Mouse (Mus musculus) layer of hippocampus, postnatal 25 days (tissue): Measurements from ENCODE around the gene Gm11011. TPM values are rescaled to one million over a fixed set of nuclear protein-coding genes. Genes with fewer than 3 reads are reported as not detected.
A peak's percentile ranks its signal among the peaks of the same experiment; 100 is the strongest.
"Not testable (repeated sequence)": the region's sequence is repeated elsewhere in the genome, so short reads cannot be mapped to it uniquely, and the experiment has no call there.

Experiments
- DNase-seq, 2 experiments: peaks; one replicate each; pipeline ENCODE4 v3.0.0; 2022; ENCODE audit warnings: mixed read lengths in 2 of 2, low spot score in 1 of 2; ENCODE audit errors: extremely low spot score in 1 of 2
- total RNA-seq, 2 experiments: library from RNA; stranded (reverse); gene quantifications; 2 replicates each; pipeline ENCODE4 v1.2.3; 2021

Gm11011 gene
- not detected for total RNA-seq

DNA sequence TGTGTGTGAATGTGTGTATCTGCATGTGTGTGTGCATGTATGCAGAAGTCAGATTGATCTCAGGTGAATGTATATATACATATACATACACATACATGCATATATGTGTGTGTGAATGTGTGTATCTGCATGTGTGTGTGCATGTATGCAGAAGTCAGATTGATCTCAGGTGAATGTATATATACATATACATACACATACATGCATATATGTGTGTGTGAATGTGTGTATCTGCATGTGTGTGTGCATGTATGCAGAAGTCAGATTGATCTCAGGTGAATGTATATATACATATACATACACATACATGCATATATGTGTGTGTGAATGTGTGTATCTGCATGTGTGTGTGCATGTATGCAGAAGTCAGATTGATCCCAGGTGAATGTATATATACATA is at the start of gene Gm11011:
Gene Gm11011 (minus strand): TSS at position 101 of the 400 bp plus-strand sequence.
- DNase-seq: not testable (repeated sequence)

DNA sequence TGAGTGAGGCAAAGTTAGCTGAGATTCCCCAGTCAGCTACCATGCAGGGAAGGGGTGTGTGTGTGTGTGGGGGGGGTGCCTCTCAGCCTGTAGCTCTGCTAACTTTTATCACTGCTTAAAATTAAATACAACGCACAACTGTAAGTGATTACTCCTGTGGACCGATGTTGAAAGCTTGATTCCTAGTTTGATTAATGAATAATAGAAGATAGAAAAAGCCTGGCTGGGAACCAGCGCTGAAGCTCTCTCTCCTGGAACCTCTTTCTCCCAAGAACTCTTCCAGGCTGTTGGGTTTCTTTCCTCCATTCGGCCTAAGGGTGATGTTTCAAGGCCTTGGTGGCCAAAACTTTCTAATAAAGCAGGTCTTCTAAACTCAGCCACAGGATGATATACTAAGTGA is 48.9 kb upstream of the Gm11011 start:
- no peak for DNase-seq

DNA sequence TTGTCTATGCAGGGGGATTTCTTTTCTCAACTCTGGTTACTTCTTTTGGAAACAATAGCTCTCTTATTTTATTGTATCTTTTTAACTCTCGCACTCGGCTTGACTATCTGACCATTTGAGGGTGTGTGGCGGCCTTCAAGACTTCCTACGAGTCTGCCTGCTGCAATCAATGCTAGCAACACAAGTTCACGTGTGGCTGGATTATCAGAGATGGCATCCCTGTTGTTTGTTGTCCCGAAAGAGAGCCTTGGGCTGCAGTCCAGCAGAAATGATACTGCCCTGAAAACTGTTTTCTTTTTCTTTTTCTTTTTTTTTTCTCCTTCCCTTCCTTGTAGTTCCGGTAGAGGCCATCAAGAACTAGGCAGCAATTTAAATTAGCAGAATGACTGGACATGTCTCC is 47.9 kb upstream of the Gm11011 start:
- no peak for DNase-seq

DNA sequence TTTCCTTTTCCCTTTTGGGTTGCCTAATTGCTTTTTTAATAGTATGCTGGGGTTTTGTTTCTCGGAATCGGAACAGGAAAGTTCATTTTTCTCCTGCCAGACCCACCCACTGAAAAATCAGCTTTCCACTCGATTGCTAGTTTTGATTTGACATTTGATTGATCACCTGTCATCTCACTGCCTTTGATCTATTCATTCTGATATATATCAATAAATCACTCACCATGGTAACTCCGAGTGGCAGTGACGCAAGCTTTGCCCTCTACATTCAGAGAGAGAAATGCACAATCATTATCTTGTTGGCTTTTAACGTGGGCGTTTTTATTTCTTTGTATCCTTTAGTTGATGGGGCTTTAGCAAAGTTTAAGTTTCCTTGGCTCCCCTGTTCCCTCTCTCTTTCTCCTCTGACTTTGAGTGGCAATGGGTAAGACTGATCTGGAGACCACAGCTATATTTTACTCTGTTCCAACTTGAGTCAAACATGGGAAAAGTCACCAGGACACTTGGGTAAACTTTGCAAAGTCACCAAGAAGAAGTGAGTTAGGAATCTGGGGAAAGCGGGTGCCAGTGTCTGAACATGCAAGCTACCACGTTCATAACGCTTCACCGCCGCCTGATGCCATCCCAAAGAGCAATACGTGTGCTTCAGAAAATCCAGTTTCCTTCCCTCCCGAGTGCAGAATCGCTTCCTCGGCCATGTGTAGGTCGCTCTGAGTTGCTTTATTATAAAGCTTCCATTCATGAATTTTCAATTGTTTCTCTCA is 47.3 kb upstream of the Gm11011 start:
- DNase-seq: no peak

DNA sequence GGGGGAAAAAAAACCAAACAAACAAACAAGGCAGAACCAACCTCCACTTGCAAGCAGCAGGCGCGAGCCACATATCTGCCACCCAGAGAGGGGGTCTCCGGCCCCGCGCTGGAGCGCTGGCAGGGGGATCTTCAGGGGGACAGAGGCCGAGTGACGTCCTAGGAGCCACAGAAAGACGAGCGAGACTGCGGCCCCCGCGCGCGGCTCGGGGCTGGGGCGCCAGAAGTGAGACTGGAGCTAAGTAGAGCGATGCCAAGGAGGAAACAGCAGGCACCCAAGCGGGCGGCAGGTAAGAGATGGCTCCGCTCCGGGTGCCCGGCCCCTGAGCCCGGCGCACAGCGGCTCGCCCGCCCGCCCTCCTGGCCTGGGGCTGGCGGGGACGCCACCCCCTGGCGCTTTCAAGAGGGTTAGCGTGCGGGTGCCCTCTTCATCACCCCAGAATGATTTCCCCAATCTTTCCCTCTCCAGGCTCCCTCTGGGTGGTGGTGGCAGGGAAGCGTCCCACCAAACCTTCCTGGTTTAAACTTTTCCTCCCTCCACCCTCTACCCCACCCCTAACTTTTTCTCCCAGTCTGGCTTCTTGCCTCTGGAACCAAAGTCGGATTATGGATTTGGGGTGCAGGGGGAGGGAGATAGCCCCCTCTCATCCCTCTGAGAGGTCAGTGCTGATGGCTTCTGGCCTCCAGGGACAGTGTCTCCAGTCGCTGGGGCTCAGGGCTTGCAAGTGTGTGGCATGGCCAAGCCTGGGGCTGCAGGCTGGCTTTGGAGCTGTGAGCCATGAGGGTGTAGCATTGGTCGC is 46.1 kb upstream of the Gm11011 start:
- no peak for DNase-seq

DNA sequence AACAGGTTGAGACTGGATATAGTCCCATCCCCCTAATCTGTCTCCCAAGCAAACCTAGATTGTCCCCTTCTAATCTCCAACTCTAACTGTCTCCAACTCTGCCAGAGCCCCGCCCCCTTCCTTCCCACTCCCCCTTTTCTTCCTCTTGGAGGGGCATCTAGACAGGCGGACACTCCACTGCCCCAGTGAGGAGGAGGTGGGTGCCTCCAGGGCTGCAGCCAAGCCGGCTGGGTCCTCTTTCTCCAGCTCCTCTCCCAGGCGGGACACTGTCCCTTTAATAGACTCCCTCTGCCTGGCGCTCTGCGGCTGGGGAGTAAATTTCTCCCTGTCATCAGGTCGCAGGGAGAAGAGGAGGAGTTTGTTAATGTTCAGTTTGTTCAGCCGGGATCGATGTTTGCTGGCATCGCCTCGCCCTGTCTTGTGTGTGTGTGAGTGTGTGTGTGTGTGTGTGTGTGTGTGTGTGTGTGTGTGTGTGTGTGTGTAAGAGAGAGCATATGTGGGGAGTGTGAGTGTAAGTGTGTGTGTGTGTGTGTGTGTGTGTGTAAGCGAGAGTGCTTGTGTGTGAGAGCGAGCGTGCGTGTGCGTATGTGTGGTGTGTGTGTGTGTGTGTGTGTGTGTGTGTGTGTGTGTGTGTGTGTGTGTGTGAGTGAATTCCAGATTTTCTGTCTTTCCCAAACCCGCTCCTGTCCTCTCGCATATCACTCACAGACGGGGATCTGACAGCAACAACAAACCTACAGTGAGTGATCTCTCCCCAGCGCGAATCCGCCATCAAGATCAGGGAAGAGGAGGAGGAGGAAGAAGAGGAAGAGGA is 45.0 kb upstream of the Gm11011 start, which contains the start of gene Tshz2:
Gene Tshz2 (plus strand): TSS at position 676 of the 814 bp plus-strand sequence.
- DNase-seq: peak in 1 of 2 experiments; percentile 11

DNA sequence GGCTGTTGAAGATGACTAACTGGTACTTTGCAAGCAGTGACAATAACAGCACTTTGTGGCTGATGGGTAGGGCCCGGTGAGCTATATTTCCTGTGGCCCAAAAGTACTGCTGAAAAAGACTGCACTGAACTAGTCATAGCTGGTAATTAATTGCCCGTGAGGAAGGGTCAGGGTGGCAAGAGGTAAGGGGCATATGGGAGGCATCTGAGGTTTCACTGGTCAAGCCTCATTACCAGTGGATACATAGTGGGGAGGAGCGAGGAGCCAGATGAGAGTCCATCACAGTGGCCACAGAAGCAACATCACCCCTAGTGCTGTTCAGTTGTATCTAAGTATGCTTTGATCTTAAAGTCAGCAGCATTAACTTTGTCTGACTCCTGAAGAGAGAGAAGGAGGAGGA is 42.5 kb upstream of the Gm11011 start:
- DNase-seq: no peak

DNA sequence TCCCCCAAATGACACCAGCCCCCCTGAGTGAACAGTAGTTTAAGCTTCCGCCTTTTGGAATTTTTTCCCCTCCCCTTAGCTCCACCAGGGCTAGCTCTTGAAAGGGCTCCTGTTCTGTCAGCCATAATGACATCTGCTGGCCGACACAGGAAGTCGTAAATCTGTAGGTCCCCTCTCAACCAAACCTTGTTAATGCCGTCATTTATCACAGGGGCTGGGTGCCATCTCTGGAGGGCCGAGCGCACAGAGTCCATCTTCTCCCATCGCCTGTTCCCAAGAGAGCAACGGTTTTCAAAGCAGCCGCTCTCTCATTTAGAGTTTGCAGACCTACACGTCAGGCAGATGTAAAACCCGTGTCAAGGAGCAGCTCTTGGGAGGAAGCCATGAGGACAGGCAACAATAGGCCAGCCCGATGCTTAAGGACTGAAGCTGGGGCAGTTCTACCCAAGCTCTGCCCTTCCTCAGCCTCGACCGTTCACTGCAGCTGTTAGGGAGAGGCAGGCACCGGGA is 33.7 kb upstream of the Gm11011 start:
- DNase-seq: no peak

DNA sequence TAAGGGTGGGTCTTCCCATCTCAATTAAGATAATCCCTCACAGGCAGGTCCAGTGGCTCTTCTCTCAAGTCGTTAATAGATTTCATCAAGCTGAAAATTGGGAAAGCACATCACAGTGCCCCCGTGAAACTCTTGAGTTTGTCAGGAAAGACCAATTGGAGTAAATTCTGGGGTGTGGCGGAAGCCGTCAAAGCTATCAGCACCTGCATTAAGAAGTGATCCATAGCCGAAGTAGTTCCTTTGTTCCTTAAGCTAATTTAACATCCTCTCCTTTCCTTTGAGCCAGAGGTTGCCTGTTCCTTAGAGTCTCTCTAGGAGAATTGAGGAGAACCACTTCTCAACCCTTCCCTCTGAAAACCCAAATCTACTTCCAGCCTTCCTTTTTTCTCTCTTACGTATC is 28.5 kb upstream of the Gm11011 start:
- DNase-seq: no peak

DNA sequence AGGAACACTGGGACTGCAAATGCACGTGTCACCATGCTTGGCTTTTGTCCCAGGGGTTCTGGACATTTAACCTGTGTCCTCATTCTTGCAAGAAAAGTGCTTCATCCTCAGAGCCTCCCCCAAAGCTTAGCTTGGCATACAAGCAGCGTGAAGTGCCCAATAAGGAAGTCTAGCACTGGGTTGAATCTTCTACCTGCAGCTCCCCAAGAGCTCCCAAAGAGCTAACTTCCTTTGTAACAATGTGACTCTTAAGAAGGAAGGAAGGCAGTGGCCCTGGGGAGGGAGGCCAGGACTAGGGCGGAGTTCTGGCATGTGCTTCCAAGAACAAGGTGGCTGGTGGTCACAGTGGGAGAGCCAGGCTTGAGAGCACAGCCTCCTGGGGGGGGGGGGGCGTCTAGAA is 27.1 kb upstream of the Gm11011 start:
- DNase-seq: no peak

DNA sequence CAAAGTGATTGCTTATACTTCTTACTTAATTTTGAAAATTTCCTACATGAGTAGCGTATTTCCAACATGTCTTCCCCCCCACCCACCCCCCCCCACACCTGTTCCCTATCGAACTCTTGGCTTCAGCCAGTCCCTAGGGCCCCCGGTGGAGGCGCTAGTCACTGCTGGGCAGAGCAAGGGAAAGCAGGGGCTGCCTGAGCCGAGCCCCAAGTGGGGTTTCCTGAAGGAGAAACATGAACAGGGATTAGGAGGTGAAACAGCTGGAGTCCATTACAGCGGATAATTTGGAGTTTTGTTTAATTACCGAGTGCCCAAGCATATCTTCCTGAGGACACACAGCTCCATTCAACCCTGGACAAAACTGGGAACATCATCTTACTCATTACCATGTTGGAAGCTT is 24.0 kb upstream of the Gm11011 start:
- no peak for DNase-seq

DNA sequence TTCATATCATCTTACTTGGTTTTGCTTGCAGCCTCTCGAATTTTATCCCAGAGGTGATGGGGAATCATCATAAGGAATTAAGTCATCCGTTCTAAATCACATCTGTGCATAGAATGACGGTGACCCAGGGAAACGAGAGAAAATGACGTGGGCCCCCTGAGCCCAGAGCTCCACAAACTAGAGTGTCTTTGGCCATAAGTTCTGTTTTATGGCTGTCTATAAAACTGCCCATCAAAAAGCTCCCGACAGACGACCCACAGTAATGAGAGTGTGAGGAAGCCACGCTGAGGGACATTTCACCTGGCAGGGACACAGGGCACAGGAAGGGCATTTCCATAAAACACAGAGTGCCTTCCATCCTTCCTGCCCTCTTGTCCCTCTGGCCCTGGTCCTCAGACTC is 23.3 kb upstream of the Gm11011 start:
- no peak for DNase-seq

DNA sequence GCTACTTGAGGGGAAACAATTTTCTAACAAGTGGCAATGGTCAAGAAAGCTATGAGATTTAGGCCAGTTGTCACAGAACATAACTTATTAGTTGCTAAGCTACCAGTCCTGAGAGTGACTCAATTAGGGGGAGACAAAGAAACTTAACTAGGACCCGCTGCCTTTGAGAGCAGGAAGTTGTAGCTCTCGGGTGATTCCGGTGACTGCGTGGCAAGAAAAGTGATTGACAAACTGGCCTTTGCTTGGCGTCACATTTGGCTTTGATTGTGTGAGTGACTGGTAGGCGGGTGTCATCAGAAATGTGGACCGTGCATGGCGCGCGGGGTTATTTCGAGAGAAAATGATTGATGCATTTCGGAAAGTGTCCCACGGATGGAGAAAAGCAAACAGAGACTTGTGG is 22.4 kb upstream of the Gm11011 start:
- DNase-seq: no peak

DNA sequence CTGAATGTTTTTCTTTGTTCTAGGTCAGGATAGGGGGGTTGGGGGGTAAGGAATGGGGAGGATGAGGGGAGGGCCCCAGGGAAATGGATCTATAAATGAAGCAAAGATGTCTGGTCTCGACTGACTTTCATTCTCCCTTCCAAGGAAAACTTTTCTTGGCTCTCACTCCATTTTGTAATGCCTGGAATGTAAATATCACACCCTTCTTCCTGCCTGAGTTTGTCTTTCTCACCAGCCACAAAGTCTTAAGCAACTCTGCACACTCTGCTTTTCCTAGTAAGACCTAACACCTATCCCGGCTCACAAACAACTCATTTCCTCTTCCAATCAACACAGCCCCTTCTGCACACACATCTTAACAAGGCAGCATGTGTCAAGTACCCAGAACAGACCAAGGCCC is 20.2 kb upstream of the Gm11011 start:
- no peak for DNase-seq

DNA sequence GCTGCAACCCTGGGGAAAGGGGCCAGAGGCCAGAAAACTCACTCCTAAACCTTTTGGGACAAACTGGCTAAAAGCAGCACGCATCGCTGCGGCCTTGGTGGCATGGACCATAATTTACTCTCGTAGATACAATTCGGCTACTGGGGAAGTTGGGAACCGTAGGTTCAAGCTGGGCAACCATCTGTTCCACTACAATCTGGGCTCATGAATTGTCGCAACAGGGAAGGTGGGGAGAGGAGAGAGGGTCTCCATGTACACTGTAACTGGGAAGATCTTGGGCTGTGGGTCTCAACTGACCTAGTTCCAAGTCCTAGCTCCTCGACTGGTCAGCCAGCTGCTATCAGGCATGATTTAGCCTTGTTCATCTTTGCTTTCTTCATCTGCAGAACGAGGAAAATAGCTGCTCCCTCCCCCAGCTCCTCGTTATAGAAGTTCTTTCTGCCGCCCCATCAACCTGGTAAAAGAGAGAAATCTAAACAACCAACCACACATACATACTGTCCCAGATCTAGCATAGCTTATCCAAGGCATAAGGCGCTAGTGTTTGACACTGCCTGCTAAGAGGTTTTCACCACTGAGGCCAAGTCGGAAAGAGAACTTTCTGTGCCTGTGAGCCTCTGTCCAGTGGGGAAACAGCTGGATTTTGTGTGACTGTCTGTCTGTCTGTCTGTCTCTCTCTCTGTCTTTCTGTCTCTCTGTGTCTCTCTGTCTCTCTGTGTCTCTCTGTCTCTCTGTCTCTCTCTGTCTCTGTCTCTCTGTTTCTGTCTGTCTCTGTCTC is 19.5 kb upstream of the Gm11011 start:
- DNase-seq: no peak

DNA sequence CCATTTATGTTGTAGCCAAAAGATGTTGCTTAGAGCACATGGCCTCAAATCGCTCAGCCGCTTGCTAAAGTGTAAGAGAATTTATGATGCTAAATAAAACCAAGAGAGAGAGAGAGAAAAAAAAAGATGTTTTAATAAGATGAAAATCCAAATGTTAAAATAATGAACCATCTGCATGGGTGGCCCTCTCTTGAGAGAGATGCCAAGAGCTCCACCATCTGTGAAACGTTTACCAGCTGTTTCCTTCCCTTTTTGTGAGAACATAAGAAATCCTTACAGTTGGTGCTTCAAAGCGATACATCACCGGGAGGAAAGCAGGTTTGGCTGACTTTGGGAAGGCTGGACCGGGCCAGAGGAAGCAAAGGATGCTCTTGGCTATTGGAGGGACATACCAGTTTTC is 12.6 kb upstream of the Gm11011 start:
- peak in 1 of 2 experiments; percentile 42 for DNase-seq

DNA sequence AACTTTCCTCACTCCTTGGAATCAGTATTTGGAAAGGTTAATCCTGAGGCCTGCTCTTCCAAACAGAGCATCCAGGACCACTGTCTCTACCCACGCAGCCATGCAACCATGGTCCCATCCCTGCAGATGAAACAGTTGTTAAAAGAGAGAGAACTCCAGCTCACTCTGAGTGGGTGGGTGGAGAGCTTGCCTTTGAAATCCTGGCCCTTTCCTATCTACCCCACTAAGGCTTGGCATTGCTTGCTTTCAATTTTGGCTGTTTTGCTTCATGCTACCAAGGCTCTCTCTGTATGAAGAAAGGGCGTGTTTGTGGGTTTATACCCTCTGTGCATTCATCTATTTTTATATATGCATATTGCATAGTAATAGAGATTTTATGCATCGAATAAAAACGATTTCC is 12.0 kb upstream of the Gm11011 start:
- DNase-seq: no peak

DNA sequence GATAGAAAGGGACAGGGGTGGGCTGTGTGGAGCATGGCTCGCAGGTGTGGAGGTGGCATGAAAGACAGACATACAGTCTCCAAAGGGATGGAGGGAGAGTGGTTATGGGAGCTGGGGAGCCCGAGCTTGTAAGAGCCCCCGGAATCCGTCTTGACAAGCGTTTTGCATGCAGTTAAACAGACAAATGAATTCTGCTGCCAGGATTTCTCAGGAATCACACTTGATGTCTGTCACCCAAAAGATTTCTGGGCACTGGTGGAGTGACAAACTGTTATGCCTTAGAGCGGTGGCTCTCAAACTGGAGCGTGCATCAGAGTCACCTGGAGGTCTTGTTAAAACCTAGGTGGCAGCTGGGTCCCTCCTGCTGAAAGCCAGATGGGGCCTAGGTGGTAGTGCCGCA is 10.4 kb upstream of the Gm11011 start:
- no peak for DNase-seq

DNA sequence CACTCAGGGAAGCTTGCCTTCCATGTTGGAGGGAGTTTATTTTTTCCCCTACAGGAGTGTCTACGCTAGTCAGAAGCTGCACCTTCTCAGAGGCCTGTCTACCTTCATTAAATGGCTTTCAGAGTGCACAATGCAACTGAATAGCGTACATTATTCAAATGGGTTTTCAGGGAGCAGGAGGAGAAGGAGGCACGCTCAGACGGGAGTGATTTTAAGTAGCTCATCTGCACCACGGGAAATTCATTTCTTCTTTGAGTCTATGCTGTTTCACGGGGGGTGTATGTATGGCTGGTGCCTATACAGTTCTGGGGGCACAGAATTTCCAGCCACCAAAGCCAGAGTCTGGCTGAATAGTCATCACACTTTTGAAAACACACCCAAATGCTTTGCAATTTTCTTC is 9.8 kb upstream of the Gm11011 start:
- no peak for DNase-seq

DNA sequence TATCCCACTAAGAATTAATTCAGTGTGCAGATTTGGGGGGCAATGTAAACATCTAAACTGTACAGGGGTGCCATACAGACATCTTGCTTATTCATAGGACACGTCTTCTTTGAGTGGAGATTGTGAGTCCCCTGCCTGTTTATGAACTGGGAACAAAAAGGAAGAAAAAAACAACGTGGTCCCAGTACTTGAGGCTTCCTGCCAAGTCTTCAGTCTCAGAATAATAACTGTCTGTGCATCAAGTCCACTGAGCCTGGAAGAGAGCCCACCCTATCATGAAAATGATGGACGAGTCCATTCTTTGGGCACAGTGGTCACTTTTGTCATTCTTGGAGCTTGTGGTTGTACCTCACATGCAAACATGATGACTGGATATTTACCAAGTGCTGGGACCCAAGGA is 6.2 kb upstream of the Gm11011 start:
- DNase-seq: no peak
